Mouse (Mus musculus) lung, adult 2 months (tissue): ENCODE data around the gene Fsip1.

Source experiments
- CTCF ChIP-seq: fragments of 200-500 bp; IDR thresholded peaks from 2 replicates; pipeline ENCODE4 v1.5.1; 2011; ENCODE audit warnings: mild to moderate bottlenecking, low read length, control low read depth; ENCODE audit not compliant: insufficient read depth
- POLR2A ChIP-seq: fragments of 200-500 bp; IDR thresholded peaks from 2 replicates; pipeline ENCODE4 v1.6.1; 2011; ENCODE audit warnings: low read depth, mild to moderate bottlenecking, control low read depth, low read length, borderline replicate concordance; ENCODE audit errors: extremely low read depth

DNA sequence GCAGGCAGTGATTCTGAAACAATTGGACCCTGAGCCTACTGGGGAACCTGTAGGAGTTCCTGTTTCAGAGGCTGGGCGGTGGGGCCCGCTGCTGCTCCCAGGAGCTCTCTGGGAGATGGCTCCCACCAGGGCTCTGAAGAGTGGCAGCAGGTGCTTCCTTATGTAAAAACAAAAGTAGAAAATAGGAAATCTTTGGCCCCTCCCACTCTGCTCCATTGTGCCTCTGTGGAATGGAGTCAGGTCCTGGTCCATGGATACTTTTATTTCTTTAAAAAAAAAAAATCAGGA, 7.1 kb upstream of the Fsip1 start:
- TF ChIP-seq CTCF (no peak), POLR2A (no peak)
